Mouse (Mus musculus): ENCODE data around the gene Olfr411.

The Olfr411 gene

GRCm38 (mm10) chr11:74352550-74352949 lies at the start of gene Olfr411:
Gene Olfr411 (minus strand): TSS chr11:74352650.
- DNase-seq (ENCODE audit: low spot score) = no peak

GRCm38 (mm10) chr11:74402126-74402525 lies 49.7 kb upstream of the Olfr411 start:
- DNase-seq (ENCODE audit: low spot score) = no peak

GRCm38 (mm10) chr11:74395583-74395982 lies 43.1 kb upstream of the Olfr411 start:
- DNase-seq (ENCODE audit: low spot score) = no peak

- DNase-seq (ENCODE audit: low spot score) = no peak
Measured at GRCm38 (mm10) chr11:74393489-74393888, 41.0 kb upstream of the Olfr411 start.

GRCm38 (mm10) chr11:74392903-74393302 lies 40.5 kb upstream of the Olfr411 start:
- DNase-seq (ENCODE audit: low spot score) = no peak

- DNase-seq (ENCODE audit: low spot score) = no peak
Measured at GRCm38 (mm10) chr11:74391899-74392298, 39.4 kb upstream of the Olfr411 start.

- no peak for DNase-seq (ENCODE audit: low spot score)
Measured at GRCm38 (mm10) chr11:74387203-74387602, 34.8 kb upstream of the Olfr411 start.

- DNase-seq (ENCODE audit: low spot score) = no peak
Measured at GRCm38 (mm10) chr11:74385674-74386073, 33.2 kb upstream of the Olfr411 start.

GRCm38 (mm10) chr11:74379166-74379873 lies 26.9 kb upstream of the Olfr411 start:
- DNase-seq (ENCODE audit: low spot score) = no peak

GRCm38 (mm10) chr11:74376847-74377246 lies 24.4 kb upstream of the Olfr411 start:
- DNase-seq (ENCODE audit: low spot score) = no peak

- DNase-seq (ENCODE audit: low spot score) = no peak
Measured at GRCm38 (mm10) chr11:74371393-74372100, 19.1 kb upstream of the Olfr411 start.

- DNase-seq (ENCODE audit: low spot score) = no peak
Measured at GRCm38 (mm10) chr11:74361769-74362168, 9.3 kb upstream of the Olfr411 start, which contains the start of gene Olfr412. Gene Olfr412 (plus strand): TSS chr11:74362069.

- DNase-seq (ENCODE audit: low spot score) = no peak
Measured at GRCm38 (mm10) chr11:74337931-74338330, 14.5 kb downstream of the Olfr411 start, which contains the start of gene Olfr410. Gene Olfr410 (minus strand): TSS chr11:74338031.

- no peak for DNase-seq (ENCODE audit: low spot score)
Measured at GRCm38 (mm10) chr11:74328781-74329180, 23.7 kb downstream of the Olfr411 start.

- DNase-seq (ENCODE audit: low spot score) = no peak
Measured at GRCm38 (mm10) chr11:74326044-74326443, 26.4 kb downstream of the Olfr411 start.
